Mouse (Mus musculus) stomach, embryonic 16.5 days (tissue): ENCODE data around the gene Sema6d. TPM values are rescaled to one million over a fixed set of nuclear protein-coding genes. Genes with fewer than 3 reads are reported as not detected.

Source experiments
- ATAC-seq: fragments of 200-750 bp; cut with Nextera tagmentation; 2 replicates; pipeline ENCODE4 v1.8.0; 2017; ENCODE audit warnings: moderate number of reproducible peaks, moderate TSS enrichment; ENCODE audit not compliant: insufficient read depth, low FRiP score
- H3K27ac ChIP-seq: fragments of 300-500 bp; sonication (generic); 2 replicates; pipeline ENCODE4 v1.5.1; 2014; ENCODE audit warnings: low read length
- H3K27me3 ChIP-seq: fragments of 300-500 bp; sonication (generic); 2 replicates; pipeline ENCODE4 v1.6.1; 2014; ENCODE audit warnings: low read length, control low read depth, mixed read lengths; ENCODE audit not compliant: control insufficient read depth, insufficient read depth
- H3K36me3 ChIP-seq: fragments of 300-500 bp; sonication (generic); 2 replicates; pipeline ENCODE4 v1.6.1; 2014; ENCODE audit warnings: low read length; ENCODE audit not compliant: control insufficient read depth, insufficient read depth
- H3K4me1 ChIP-seq: fragments of 300-500 bp; sonication (generic); 2 replicates; pipeline ENCODE4 v1.6.1; 2014; ENCODE audit warnings: low read length, control low read depth, mixed read lengths; ENCODE audit not compliant: control insufficient read depth, insufficient read depth
- H3K4me2 ChIP-seq: fragments of 300-500 bp; sonication (generic); 2 replicates; pipeline ENCODE4 v1.6.1; 2014; ENCODE audit warnings: low read depth, low read length, mixed read lengths
- H3K4me3 ChIP-seq: fragments of 300-500 bp; sonication (generic); replicated peaks from 2 replicates; pipeline ENCODE4 v1.5.1; 2014; ENCODE audit warnings: mild to moderate bottlenecking, low read length
- H3K9ac ChIP-seq: fragments of 300-500 bp; sonication (generic); 2 replicates; pipeline ENCODE4 v1.6.1; 2014; ENCODE audit warnings: low read length
- H3K9me3 ChIP-seq: fragments of 300-500 bp; sonication (generic); replicated peaks from 2 replicates; pipeline ENCODE4 v1.6.1; 2016; ENCODE audit warnings: low read length, control low read depth; ENCODE audit not compliant: control insufficient read depth
- WGBS: fragments of 180-500 bp; shearing (Covaris S2); extraction: QIAGEN DNeasy Blood & Tissue Kit; methylation state at CpG from one replicate; pipeline ENCODE4 v1.1.7; 2014; 5-methylcytosine and 5-hydroxymethylcytosine counted together
- polyA plus RNA-seq: library from polyadenylated mRNA; unstranded; fragments of >200 nt; fragmentation: Nextera tagmentation; extraction: Ambion mirVana; gene quantifications from 2 replicates; pipeline ENCODE4 v1.2.1, GENCODE M21; 2015

The Sema6d gene
- polyA plus RNA-seq, 1 experiment from 2014 or later: 10.4 TPM

DNA sequence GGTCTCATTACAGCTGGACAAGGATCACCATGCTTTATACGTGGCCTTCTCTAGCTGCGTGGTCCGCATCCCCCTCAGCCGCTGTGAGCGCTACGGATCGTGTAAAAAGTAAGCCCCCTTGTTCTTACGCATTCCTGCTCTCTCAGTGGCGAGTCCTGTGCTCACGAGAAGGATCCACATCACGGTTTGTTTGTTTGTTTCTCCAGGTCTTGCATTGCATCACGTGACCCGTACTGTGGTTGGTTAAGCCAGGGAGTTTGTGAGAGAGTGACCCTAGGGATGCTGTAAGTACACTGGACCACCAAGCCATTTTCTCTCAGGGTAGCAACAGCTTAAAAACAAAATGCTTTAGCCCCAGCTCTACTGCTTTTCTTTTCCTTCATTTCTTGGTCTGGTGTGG is 569.8 kb downstream of the Sema6d start:
- 90% methylated on average over 13 of the region's 13 CpGs for WGBS
- Histone ChIP-seq H3K9ac (no peak overlapping the region), H3K4me3 (no peak overlapping the region), H3K9me3 (no peaks in the 10 kb centered on the region), H3K4me1 (no peaks in the 10 kb centered on the region), H3K36me3 (peaks cover 17% of the 10 kb centered on the region), H3K4me2 (no peak overlapping the region), H3K27ac (no peak overlapping the region), H3K27me3 (no peaks in the 10 kb centered on the region)
- no peak for ATAC-seq

DNA sequence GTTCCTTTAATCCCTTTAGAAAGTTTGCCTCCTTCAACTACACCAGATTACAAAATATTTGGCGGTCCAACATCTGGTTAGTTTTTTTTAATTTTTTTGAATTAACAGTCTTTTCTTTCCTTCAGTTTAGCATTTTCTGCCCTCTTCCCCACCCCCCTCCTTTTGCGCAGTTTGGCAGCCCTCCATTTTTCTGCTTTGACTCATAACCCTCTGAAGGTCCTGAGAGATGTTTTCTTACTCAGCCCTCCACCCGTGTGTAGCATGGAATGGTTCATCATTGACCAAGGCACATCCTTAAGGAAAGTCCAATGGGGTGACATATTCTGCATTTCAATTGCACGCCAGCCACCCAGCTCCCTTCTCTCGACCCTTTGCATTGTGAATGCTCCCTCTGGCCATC is 570.9 kb downstream of the Sema6d start:
- Histone ChIP-seq H3K4me2 (no peak overlapping the region), H3K36me3 (peaks cover 24% of the 10 kb centered on the region)

DNA sequence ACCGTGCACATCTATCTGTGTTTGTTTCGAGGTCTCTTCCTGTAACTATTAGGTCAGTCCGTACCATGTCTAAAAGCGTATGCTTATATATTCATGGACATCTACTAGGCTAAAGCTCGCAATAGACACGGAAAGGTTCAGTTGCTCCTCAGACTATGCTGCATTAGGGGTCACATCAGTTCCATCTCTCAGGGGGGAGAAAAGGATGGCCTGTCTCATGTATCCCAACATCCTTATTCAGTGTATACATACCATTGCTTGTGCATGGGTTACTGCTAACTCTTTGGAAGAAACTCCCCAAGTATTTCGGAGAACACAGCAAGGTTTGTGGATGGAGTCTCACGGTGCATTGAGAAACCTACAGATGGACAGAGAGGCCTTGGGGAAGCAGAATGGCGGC is 571.5 kb downstream of the Sema6d start:
- 86% methylated on average over 9 of the region's 9 CpGs for WGBS
- Histone ChIP-seq H3K36me3 (peaks cover 24% of the 10 kb centered on the region), H3K9ac (no peak overlapping the region), H3K27ac (no peak overlapping the region), H3K4me2 (no peak overlapping the region), H3K4me3 (no peak overlapping the region), H3K27me3 (no peaks in the 10 kb centered on the region), H3K4me1 (no peaks in the 10 kb centered on the region), H3K9me3 (no peaks in the 10 kb centered on the region)
- ATAC-seq: no peak

More for the DNA sequence above, 570.9 kb downstream of the Sema6d start:
- Histone ChIP-seq H3K9ac (no peak overlapping the region), H3K9me3 (no peaks in the 10 kb centered on the region), H3K27me3 (no peaks in the 10 kb centered on the region), H3K4me1 (no peaks in the 10 kb centered on the region), H3K27ac (no peak overlapping the region), H3K4me3 (no peak overlapping the region)
- no peak for ATAC-seq
- 81% methylated on average over 5 of the region's 5 CpGs for WGBS

DNA sequence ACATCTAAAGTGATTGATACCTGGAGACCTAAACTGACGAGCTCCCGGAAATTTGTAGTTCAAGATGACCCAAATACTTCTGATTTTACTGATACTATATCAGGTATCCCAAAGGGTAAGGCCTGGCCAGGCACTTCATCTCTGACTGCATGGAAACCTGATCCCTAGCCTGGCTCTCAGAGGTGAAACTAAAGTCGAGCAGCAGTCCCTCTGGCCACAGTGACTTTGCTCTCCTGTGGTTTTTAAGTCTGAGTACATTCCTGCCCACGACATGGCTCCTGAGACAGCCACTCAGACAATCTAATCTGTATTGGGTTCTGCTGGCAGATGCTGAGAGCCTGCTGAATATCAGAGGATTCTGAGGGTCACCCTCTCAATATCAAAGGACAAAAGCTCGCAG is 572.5 kb downstream of the Sema6d start:
- no peaks in the 10 kb centered on the region for H3K4me1 ChIP-seq
- no peak for ATAC-seq
- no peaks in the 10 kb centered on the region for H3K27me3 ChIP-seq
- no peak overlapping the region for H3K27ac ChIP-seq
- H3K9ac ChIP-seq: no peak overlapping the region
- H3K4me2 ChIP-seq: no peak overlapping the region
- H3K4me3 ChIP-seq: no peak overlapping the region
- no peaks in the 10 kb centered on the region for H3K9me3 ChIP-seq
- 47% methylated on average over 5 of the region's 5 CpGs for WGBS
- peaks cover 24% of the 10 kb centered on the region for H3K36me3 ChIP-seq

DNA sequence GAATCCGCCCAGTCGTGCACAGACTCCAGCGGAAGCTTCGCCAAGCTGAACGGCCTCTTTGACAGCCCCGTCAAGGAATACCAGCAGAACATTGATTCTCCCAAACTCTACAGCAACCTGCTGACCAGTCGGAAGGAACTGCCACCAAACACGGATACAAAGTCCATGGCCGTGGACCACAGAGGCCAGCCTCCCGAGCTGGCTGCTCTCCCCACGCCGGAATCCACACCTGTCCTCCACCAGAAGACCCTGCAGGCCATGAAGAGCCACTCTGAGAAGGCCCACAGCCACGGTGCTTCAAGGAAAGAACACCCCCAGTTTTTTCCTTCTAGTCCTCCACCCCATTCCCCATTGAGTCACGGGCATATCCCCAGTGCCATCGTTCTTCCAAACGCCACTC is 574.4 kb downstream of the Sema6d start:
- no peak for ATAC-seq
- WGBS: 95% methylated on average over 16 of the region's 16 CpGs
- Histone ChIP-seq H3K36me3 (peaks cover 19% of the 10 kb centered on the region), H3K9ac (no peak overlapping the region), H3K27me3 (no peaks in the 10 kb centered on the region), H3K4me1 (no peaks in the 10 kb centered on the region), H3K4me3 (no peak overlapping the region), H3K27ac (no peak overlapping the region), H3K9me3 (no peaks in the 10 kb centered on the region), H3K4me2 (no peak overlapping the region)

DNA sequence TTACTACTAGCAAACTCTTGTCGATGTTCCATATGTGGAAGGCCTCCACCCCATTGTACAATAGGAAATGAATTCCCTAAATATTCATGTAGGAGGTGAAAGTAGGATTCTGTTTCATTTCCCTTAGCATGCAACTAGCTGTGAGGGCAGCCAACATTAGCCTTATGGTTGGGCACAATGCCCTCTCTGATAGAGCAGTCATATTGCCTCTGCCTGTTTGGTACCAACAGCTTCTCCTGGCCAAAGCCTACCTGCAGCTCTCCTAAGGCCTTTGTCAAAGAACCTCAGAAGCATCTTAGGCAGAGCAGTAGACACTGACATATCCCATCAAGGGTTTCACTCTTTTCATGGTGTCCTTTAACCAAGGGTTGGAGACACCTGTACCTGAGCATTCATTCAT is 578.7 kb downstream of the Sema6d start:
- H3K27ac ChIP-seq: no peak overlapping the region
- H3K36me3 ChIP-seq: peaks cover 14% of the 10 kb centered on the region; the same call in 1 of the 2 replicates
- H3K4me2 ChIP-seq: no peak overlapping the region
- H3K4me1 ChIP-seq: no peaks in the 10 kb centered on the region
- 93% methylated on average over 1 of the region's 1 CpGs for WGBS
- H3K9ac ChIP-seq: no peak overlapping the region
- H3K9me3 ChIP-seq: no peaks in the 10 kb centered on the region
- no peaks in the 10 kb centered on the region for H3K27me3 ChIP-seq
- H3K4me3 ChIP-seq: no peak overlapping the region
- ATAC-seq: no peak

DNA sequence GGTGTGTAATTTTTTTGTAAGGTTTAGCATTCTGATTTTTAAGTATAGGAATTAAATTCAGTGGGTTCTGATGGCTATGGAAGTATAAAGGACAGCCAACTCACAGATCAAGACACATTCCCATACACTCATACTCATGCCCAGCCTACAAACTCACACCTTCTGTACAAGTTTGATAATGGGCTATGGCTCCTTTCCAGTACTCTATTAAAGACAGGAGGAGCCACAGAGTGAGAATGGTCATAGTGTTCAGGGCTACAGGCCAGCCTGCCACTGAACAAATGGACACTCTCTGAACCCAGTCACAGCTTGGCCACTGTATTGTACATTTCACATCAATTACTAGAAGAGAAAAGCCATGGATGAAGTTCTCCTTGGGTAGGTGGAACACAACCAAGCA is 583.3 kb downstream of the Sema6d start:
- Histone ChIP-seq H3K4me3 (no peak overlapping the region), H3K36me3 (no peaks in the 10 kb centered on the region), H3K27me3 (no peaks in the 10 kb centered on the region), H3K27ac (no peak overlapping the region), H3K4me1 (no peaks in the 10 kb centered on the region), H3K9ac (no peak overlapping the region), H3K9me3 (no peaks in the 10 kb centered on the region), H3K4me2 (no peak overlapping the region)
- ATAC-seq: no peak

DNA sequence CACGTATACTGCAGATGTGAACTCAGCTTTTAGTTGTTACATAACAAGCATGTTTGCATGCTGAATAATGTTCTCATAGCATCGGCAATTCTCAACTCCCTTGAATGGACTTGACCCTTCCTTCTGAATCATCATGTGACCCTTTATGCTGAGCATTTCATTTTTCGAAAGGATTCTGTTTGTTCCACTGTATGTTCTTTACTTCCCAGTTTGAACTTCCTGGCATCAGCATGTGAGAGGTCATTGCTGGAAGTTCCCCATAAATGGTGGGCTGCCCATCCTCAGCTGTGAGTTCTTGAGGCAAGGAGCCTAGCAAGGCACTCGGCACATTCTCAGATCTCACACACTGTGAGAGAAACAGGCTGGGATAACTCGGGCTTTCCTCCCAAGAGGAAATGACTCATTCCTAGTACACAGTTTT is 594.7 kb downstream of the Sema6d start:
- Histone ChIP-seq H3K36me3 (no peaks in the 10 kb centered on the region), H3K9ac (no peak overlapping the region), H3K4me1 (no peaks in the 10 kb centered on the region), H3K27me3 (no peaks in the 10 kb centered on the region), H3K4me3 (no peak overlapping the region), H3K9me3 (no peaks in the 10 kb centered on the region), H3K4me2 (no peak overlapping the region), H3K27ac (no peak overlapping the region)
- ATAC-seq: no peak
- 58% methylated on average over 5 of the region's 5 CpGs for WGBS

DNA sequence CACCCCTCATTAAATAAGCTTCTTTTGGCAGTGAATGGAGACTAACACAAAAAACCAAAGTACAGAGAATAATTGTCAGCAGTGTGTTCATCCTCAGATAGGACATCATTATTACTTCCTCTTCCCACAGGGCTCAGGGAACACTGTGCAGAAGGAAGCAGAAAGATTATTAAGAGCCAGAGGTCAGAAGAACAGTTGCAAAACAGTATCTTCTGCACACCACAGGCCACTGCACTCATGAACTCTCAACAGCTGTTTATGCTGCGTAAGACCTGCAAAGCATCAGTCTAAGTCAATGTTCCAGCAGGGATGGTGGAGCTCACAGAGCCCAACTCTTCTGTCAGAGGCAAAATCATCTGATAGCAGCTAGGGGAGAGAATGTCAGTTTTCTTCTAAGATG is 600.6 kb downstream of the Sema6d start:
- Histone ChIP-seq H3K4me3 (no peak overlapping the region), H3K9ac (no peak overlapping the region), H3K27me3 (no peaks in the 10 kb centered on the region), H3K36me3 (no peaks in the 10 kb centered on the region), H3K4me1 (no peaks in the 10 kb centered on the region), H3K27ac (no peak overlapping the region), H3K9me3 (no peaks in the 10 kb centered on the region), H3K4me2 (no peak overlapping the region)
- WGBS: 72% methylated on average over 1 of the region's 1 CpGs
- ATAC-seq: no peak

DNA sequence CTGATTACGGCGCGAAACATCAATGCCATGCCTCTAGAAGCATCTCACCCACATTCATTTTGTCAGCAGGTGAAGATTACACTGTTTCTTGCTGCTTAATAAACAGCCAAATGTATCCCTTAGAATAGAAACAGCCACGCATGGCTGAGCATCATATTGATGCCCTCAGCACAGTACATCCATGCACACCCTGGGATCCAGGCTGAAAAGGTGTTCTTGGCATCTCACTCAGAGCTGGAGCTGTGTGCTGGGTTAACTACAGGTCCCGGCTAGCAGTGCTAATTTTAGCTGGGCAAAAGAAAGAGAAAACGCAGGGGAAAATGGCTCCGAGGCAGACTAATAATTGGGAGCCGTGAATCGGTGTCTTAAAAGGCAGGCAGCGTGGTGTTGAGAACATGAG is 612.9 kb downstream of the Sema6d start:
- Histone ChIP-seq H3K4me1 (no peaks in the 10 kb centered on the region), H3K4me3 (no peak overlapping the region), H3K27me3 (no peaks in the 10 kb centered on the region), H3K36me3 (no peaks in the 10 kb centered on the region), H3K9ac (no peak overlapping the region), H3K27ac (no peak overlapping the region), H3K4me2 (no peak overlapping the region), H3K9me3 (no peaks in the 10 kb centered on the region)
- WGBS: 91% methylated on average over 10 of the region's 10 CpGs
- no peak for ATAC-seq
